Mouse (Mus musculus): ENCODE measurements at regions not wholly inside any gene's neighbourhood (a gene's known extent, or its start where the extent isn't known, plus 50 kb on each side); places are given as distances from the start of the nearest gene placed in this dataset.

- intact Hi-C loops (cut with DNase I) = no loop called here
- no peak for DNase-seq
These were observed 214.0 kb upstream of the A230072I06Rik start for GRCm38 (mm10) chr8:12064664-12065063.

GRCm38 (mm10) chr8:12066454-12066853 lies 212.2 kb upstream of the A230072I06Rik start:
- intact Hi-C loops (cut with DNase I) = no loop called here
- no peak for DNase-seq

- intact Hi-C loops (cut with DNase I) = no loop called here
- peak in 1 of 2 experiments; percentile 4 for DNase-seq
These were observed 205.2 kb upstream of the A230072I06Rik start for GRCm38 (mm10) chr8:12073311-12073999.

- no peak for DNase-seq
- intact Hi-C loops (cut with DNase I) = no loop called here
These were observed 202.7 kb upstream of the A230072I06Rik start for GRCm38 (mm10) chr8:12075943-12076342.

- intact Hi-C loops (cut with DNase I) = no loop called here
- DNase-seq = no peak
These were observed 201.7 kb upstream of the A230072I06Rik start for GRCm38 (mm10) chr8:12076811-12077375.

GRCm38 (mm10) chr8:12077896-12078295 lies 200.7 kb upstream of the A230072I06Rik start:
- intact Hi-C loops (cut with DNase I) = no loop called here
- no peak for DNase-seq

GRCm38 (mm10) chr8:12078679-12079566 lies 199.7 kb upstream of the A230072I06Rik start:
- DNase-seq = no peak
- intact Hi-C loops (cut with DNase I) = no loop called here

- intact Hi-C loops (cut with DNase I) = no loop called here
- DNase-seq = no peak
These were observed 197.1 kb upstream of the A230072I06Rik start for GRCm38 (mm10) chr8:12081536-12081935.

- no peak for DNase-seq
- intact Hi-C loops (cut with DNase I) = no loop called here
These were observed 191.3 kb upstream of the A230072I06Rik start for GRCm38 (mm10) chr8:12087192-12087800.

- no peak for DNase-seq
- intact Hi-C loops (cut with DNase I) = no loop called here
These were observed 178.5 kb upstream of the A230072I06Rik start for GRCm38 (mm10) chr8:12100145-12100544.

- DNase-seq = no peak
- intact Hi-C loops (cut with DNase I) = no loop called here
These were observed 175.3 kb upstream of the A230072I06Rik start for GRCm38 (mm10) chr8:12103296-12103695.

- intact Hi-C loops (cut with DNase I) = no loop called here
- DNase-seq = no peak
These were observed 173.3 kb upstream of the A230072I06Rik start for GRCm38 (mm10) chr8:12105106-12105901.

GRCm38 (mm10) chr8:12108578-12108977 lies 170.0 kb upstream of the A230072I06Rik start:
- DNase-seq = no peak
- intact Hi-C loops (cut with DNase I) = no loop called here

GRCm38 (mm10) chr8:12111626-12112025 lies 167.0 kb upstream of the A230072I06Rik start:
- intact Hi-C loops (cut with DNase I) = no loop called here
- no peak for DNase-seq

- DNase-seq = no peak
- intact Hi-C loops (cut with DNase I) = no loop called here
These were observed 165.6 kb upstream of the A230072I06Rik start for GRCm38 (mm10) chr8:12113023-12113422.

- intact Hi-C loops (cut with DNase I) = no loop called here
These were observed 152.1 kb upstream of the A230072I06Rik start for GRCm38 (mm10) chr8:12126374-12127001.

GRCm38 (mm10) chr8:12127106-12127800 lies 151.4 kb upstream of the A230072I06Rik start:
- intact Hi-C loops (cut with DNase I) = no loop called here
- no peak for DNase-seq

More at GRCm38 (mm10) chr8:12126374-12127001, 152.1 kb upstream of the A230072I06Rik start:
- no peak for DNase-seq

GRCm38 (mm10) chr8:12127801-12128490 lies 150.7 kb upstream of the A230072I06Rik start:
- intact Hi-C loops (cut with DNase I) = no loop called here
- DNase-seq = no peak

GRCm38 (mm10) chr8:12130591-12130990 lies 148.0 kb upstream of the A230072I06Rik start:
- intact Hi-C loops (cut with DNase I) = no loop called here

More at GRCm38 (mm10) chr8:12130591-12130990, 148.0 kb upstream of the A230072I06Rik start:
- no peak for DNase-seq
